Mouse (Mus musculus) embryonic fibroblast, embryonic 13.5 days (primary cell): ENCODE results near the gene Ncaph2.

Experiments used
- CTCF ChIP-seq: IDR thresholded peaks from 2 replicates; pipeline ENCODE4 v1.5.1; 2011; ENCODE audit warnings: mild to moderate bottlenecking, control low read depth, low read length, moderate library complexity, borderline replicate concordance; ENCODE audit not compliant: insufficient read depth
- POLR2A ChIP-seq: IDR thresholded peaks from 2 replicates; pipeline ENCODE4 v1.6.1; 2011; ENCODE audit warnings: low read depth, mild to moderate bottlenecking, control low read depth, low read length, moderate library complexity

DNA sequence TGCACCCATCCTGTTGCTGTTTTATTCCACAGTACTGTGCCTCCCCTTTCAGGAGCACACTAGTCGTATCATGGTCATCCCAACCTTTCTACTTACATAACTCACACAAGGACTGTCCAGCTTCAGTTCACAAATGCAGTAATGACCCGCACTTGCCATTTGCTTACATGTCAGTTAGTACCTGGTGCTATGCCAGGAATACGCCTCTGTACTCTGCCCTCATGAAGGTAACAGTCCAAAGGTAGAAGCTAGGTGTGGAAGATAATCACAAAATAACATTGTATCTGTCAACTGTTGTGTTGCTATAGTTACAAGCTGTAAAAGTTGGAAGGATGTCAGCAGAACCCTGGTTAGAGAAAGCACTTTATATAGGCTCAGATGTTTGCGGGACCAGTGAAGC, 41.4 kb downstream of the Ncaph2 start:
- TF ChIP-seq POLR2A (no peak), CTCF (no peak)
